Mouse (Mus musculus) kidney, adult 11 months (tissue): ENCODE measurements at regions not wholly inside any gene's neighbourhood (a gene's known extent, or its start where the extent isn't known, plus 50 kb on each side); places are given as distances from the start of the nearest gene placed in this dataset.

Experiments
- DNase-seq: peaks from one replicate; pipeline ENCODE4 v3.0.0; 2022

- no peak for DNase-seq
These were observed 245.7 kb downstream of the Flrt2 start for GRCm38 (mm10) chr12:95937705-95938104.

DNA sequence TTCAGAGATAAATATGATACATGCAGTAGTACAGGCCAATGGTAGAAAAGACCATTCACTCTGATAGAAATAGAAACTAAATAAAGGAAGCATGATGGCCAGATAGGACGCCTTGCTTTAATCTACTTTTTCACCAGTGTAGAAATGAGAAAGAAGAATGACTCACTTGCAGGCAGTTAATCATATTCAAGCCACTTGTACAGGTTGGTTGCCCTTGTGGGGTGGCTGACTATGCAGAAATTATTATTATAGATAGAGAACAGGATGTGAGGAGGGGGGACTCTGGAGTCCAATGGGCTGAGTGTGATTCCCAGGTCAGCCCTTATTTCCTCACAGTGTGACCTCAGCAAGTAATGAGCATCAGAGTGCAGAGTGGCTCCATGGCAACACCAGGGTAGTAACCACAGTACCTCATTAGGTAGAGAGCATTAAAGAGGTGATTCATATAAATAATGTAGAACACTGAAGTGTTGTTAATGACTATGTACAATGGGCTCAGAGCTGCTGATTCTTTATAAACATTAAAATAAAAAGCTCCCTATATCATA lies 248.5 kb downstream of the Flrt2 start:
- DNase-seq: no peak

DNA sequence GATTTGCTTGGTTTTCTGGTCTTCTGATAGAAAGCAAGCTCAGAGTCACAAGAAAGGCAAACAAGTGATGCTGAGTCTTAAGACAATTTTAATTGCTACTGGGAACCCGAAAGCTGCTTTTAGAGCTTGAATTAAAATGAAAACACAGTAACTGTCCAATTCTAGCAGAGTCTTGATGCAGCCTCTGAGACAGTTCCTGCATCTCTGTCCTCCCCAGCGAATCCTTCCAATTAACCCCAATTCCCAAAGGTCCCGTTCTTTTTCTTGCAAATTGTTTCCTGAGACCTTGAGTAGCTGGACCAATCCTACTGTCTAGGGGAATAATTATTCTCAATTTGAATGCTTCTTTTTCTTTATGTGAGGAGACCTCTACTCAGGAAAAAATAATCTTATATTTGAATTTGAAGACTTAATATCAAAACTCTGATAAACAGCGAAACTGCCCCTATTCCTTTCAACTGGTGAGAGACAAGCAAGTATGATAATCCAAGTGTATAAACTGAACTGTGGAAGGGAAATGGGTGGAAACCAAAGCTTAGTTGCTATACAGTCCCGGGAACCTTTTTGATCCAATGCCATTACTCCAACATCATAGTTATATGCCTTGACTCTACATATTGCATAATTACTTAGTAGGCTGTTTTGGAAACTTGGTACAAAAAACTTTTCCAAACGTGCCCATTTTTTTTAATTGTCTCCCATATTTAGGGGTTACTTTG lies 267.9 kb downstream of the Flrt2 start:
- DNase-seq: no peak

DNA sequence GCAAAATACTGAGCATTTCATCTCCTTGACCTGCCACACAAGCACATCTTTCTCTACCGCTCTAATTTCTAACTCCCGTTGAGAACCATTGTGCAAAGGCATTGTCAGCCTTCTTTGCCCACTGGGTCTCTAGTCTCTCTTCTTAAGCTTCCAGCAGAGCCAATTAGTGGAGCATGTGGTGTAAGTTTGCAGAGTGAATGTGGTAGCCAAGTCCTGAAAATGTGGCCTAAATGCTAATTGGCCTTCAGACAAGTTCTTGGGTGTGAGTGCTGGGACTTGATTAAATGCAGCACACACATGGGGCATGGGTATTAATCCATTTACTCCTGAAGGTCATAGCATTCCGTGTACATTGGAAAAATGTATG lies 268.5 kb downstream of the Flrt2 start:
- no peak for DNase-seq

GRCm38 (mm10) chr12:95962817-95963216 lies 270.8 kb downstream of the Flrt2 start:
- DNase-seq: peak; percentile 2

GRCm38 (mm10) chr12:95988669-95989288 lies 296.8 kb downstream of the Flrt2 start:
- DNase-seq: no peak

GRCm38 (mm10) chr12:95994963-95995362 lies 302.9 kb downstream of the Flrt2 start:
- DNase-seq: no peak

DNA sequence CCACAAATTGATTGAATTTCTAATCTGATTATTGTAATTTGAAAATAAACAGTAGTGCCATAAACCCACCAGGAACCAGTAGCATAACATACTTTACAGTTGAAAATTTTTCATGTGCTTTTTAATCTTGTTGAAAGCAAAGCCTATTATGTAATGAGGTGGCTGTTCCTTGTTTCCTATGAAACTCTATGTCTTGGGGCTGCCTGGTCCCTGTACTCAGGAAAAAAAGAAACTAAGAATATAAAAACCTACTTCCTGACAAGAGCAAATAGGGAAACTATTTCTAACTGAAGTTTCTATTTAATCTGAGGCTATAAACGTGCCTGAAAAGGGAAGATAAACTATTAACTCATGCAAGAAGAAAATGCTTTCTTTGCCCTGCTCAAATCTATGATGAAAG lies 338.2 kb downstream of the Flrt2 start:
- no peak for DNase-seq

DNA sequence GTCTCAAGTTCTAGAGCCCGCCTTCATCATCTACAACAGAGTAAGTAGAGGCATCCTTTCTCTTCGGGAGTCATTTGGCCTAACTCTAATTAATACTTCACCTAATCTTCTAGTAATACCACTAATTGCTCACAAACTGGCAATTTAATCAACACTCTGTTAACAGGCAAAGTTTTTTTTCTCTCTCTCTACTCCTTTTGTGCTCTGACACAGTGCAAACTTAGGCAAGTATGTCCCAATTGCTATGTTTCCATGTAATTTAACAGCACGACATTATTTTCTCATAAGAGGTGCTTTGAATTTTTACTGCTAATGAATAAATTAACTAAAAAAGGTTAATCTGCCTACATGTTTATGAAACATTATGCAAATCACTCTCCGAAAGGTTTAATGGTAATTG lies 383.3 kb downstream of the Flrt2 start:
- no peak for DNase-seq

GRCm38 (mm10) chr12:96090995-96091394 lies 399.0 kb downstream of the Flrt2 start:
- no peak for DNase-seq

DNA sequence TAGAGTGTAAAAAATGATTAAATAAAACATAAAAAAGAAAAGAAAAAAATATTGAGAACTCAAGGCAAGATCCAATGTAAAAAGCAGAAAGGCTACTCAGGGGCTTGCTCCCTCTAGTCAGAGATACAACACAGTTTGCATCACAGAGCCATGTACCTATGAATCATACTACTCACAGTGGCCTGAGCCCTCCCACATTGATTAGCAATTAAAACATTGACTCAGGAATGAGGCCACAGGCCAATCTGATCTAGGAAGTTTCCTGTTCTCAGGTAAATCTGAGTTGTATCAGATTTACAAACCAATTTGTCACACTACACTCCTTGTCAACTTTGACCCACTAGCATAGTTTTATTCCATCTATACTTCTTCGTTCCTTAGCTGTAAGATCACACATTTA lies 414.2 kb downstream of the Flrt2 start:
- DNase-seq: no peak

DNA sequence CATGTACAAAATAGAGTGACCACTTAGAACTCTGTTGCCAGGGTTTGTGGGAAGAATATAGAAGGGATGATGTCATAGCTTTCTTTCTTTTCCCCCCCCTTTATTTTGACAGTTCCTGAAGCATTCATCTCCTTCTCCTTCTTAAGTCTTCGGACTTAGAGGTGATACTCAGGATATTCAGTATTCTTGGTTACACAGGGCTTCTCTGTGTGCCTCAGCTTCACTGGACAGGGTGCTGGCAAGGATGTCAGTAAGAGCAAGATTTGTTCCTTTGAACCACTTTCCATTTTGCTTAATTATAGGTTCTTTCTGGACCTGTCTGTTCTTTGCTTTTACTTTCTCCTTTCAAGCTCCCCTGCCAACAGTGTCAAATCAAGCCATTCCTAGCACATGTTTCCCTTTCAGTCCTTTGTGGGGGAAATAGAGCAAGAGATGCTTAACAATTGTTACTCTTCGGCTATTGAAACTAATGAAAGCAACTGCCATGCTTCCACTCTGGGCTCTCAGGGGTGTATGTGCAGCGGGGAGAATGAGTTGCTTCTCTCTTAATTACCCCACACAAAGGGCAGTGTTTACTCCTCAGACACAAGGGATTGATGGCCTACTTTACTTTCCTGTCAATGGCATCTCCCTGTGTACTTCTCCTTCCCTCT lies 422.8 kb downstream of the Flrt2 start:
- no peak for DNase-seq

DNA sequence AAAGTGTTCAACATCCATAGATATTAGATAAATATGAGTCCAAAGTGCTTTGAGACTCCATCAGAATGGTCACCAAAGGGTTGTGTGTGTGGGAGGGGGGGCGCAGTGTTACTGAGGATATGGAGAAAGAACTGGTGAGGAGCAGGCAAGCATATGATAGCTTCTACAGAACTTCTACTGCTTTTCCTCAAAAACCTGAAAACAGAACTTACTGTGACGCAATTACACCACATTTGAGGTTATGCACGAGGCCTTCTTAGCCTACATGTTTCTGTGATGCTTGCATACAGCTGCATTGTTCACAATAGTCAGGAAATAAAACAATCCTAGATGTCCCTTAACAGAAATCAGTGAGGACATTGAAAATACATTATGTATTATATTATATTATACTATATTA lies 425.5 kb downstream of the Flrt2 start:
- no peak for DNase-seq

DNA sequence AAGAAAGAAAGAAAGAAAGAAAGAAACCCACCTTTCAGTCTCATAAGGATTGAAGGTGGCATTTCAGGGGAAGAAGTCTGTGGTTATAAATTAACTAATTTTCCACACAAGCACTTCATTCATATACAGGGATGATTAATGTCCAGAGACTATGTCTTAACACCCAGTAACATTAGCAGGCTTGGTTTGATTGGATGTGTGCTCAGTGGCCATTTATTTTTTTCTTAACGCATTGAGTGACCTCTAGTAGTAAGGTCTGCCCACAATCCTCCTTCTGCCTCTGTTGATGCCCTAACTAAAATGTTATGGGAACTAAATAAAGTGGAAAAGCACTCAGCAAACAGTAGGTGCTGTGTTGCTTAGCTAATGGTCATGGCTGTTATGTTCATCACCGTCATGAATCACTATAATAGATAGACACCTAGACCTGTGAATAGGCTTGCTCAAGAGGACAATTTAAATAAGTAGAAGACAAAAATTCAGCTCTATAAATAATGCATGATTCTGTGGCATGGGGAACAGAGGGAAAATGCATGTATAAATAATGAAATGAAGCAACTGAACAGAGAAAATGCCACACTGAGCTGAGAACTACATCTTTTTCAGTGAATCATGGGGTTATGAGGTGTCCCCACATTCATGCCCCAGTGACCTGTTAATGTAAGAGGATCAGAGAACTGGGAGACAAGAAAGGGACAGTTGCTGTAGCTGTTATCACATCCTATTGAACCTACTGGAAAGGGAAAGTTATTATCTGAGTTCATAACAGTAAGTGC lies 432.3 kb downstream of the Flrt2 start:
- DNase-seq: no peak

DNA sequence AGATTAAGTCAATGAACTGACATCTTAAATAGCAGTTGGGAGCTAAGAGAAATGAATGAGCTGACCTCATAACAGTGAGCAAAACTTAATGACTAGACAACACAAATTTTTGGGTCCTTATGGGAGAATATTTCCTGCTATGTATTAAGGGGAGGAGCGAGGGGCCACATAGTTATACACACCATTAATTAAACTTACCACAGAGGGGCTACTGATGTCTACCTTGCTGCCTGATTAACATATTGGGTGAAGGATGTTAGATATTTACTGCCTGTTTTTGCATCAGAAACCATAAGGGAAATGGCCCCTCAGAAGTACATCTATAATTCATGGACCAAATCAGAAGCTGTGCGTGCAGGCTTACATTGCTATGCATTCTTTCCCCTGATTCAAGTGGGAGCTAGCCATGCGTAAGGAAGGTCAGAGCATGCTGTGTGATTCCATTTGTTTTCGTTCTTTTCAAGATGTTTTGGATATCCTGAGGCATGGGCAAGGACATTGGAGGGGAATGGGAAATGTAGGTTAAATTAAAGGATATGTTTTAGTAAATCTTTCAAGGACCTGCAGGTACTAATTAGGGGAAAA lies 437.9 kb downstream of the Flrt2 start:
- no peak for DNase-seq

DNA sequence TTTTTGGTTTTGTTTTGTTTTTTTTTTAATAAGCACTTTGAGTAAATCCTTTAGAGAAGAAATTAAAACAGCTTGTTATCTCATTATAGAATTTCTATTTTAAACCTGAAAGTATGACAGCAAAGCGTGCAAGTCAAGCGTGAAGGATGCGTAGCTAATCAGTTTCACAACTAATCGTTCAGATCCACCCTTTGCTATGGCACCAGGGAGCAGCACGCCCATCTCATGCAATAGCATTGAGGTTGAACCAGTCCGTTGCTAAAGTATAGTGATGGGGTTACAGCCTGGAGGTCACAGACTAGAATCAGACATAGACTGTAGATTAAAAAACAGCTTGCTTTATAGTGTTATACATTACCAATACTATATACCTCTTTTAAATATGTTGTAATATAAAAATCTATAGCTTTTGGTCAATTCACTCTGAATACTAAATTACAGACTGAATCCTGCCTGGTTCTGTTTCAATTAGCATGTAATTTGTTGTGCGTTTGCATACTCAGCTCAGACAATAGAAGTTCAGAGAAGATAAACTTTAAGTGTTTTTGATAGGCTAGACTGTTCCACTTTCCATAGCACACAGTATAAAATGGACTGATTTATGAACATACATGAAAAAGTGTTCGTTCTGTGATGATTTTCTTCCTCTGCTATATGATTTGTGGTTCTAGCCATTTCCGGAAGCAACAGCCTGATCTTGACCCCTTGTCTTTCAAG lies 438.9 kb downstream of the Flrt2 start:
- no peak for DNase-seq

DNA sequence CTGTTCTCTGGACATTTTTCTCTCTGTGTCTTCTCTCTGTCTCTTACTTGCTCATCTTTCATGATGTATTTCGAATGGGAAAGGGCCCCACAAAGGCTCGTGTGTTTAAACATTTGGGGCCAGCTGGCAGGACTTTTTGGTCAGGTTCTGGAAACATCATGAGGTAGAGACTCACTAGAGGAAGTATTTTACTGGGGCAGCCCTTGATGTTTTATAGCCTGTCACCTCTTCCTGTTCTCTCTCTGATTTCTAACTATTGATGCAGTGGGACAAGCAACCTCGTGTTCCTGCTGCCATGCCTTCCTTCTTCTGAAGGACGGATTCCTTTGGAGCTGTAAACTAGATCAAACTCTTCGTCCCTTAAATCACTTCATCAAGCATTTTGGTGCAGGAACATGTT lies 442.1 kb downstream of the Flrt2 start:
- DNase-seq: no peak

GRCm38 (mm10) chr12:96141748-96142147 lies 449.7 kb downstream of the Flrt2 start:
- DNase-seq: no peak

DNA sequence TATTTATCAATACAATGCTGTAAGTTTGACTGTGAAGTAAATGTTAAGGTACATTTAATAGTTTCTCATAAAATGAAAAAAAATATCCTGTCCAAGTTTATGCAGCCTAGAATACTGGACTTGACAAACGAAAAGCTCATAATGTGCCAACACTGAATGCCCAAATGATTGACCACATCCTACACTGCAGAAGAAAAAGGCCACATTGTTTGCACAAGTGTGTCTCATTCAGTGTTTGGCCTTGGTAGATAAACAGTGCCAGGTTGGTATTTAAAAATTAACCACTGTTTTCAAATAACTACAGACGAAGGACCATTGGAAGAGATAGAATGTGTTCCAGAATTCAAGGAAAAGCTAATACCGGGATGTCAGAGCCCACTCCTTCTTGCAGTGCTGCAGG lies 462.1 kb downstream of the Flrt2 start:
- DNase-seq: no peak

DNA sequence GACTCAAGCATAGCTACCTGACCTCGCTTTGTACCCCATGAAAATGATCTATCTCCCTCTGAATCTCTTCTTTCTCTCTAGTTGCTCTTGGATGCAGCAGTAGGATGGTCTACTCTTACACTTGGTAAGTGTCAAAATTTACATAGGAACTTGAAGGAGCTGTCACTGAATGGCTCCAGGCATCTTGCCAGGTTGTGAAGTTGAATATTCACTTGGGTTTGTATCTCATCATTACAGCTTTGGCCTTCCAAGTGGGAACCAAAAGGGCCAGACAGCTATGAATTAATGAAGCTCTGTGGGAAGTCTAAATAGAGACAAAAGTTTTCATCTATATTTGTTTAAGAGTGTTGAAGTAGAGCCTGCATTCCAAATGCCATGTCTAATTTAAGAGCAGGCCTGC lies 475.5 kb downstream of the Flrt2 start:
- DNase-seq: no peak

DNA sequence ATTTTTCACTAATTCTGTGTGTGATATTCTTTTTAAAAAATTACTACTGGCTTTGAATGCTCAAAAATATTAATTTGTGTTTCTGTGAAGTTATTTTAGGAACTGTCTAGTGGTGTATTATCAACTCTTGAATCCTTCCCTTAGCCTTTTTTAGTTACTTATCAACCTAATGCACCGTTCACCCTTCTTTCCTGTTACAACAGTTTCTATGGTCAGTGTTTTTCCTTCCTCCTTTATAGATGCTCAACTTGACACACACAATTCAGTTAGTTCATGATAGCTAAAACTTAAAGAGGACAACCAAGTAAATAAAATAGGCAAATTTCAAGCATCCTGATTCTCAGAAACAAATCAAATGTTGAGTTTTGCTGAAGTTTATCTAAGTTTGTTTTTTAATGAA lies 506.9 kb downstream of the Flrt2 start:
- no peak for DNase-seq

GRCm38 (mm10) chr12:96201855-96202254 lies 509.8 kb downstream of the Flrt2 start:
- DNase-seq: no peak
